Mouse (Mus musculus): ENCODE data around the gene Hspb9.

Gene Hspb9

GRCm38 (mm10) chr11:100730477-100731205 lies 17.0 kb downstream of the Hspb9 start:
- no peak for DNase-seq (ENCODE audit: low spot score)

- no peak for DNase-seq (ENCODE audit: low spot score)
Measured at GRCm38 (mm10) chr11:100735134-100735865, 21.6 kb downstream of the Hspb9 start.

GRCm38 (mm10) chr11:100735954-100736745 lies 22.5 kb downstream of the Hspb9 start:
- DNase-seq (ENCODE audit: low spot score): no peak

- DNase-seq (ENCODE audit: low spot score): no peak
Measured at GRCm38 (mm10) chr11:100736746-100737080, 23.1 kb downstream of the Hspb9 start.

GRCm38 (mm10) chr11:100737105-100737733 lies 23.6 kb downstream of the Hspb9 start:
- no peak for DNase-seq (ENCODE audit: low spot score)

GRCm38 (mm10) chr11:100738066-100738604 lies 24.5 kb downstream of the Hspb9 start, which contains the start of gene Rab5c:
Gene Rab5c (minus strand): TSS chr11:100738215.
- peak; percentile 99 for DNase-seq (ENCODE audit: low spot score)

GRCm38 (mm10) chr11:100738749-100739148 lies 25.1 kb downstream of the Hspb9 start:
- no peak for DNase-seq (ENCODE audit: low spot score)

GRCm38 (mm10) chr11:100741348-100741747 lies 27.7 kb downstream of the Hspb9 start:
- DNase-seq (ENCODE audit: low spot score): no peak

- peak; percentile 35 for DNase-seq (ENCODE audit: low spot score)
Measured at GRCm38 (mm10) chr11:100745085-100745484, 31.4 kb downstream of the Hspb9 start.

GRCm38 (mm10) chr11:100746546-100746945 lies 32.9 kb downstream of the Hspb9 start:
- DNase-seq (ENCODE audit: low spot score): no peak

GRCm38 (mm10) chr11:100747114-100747513 lies 33.5 kb downstream of the Hspb9 start:
- no peak for DNase-seq (ENCODE audit: low spot score)

GRCm38 (mm10) chr11:100748620-100749019 lies 35.0 kb downstream of the Hspb9 start:
- no peak for DNase-seq (ENCODE audit: low spot score)

- no peak for DNase-seq (ENCODE audit: low spot score)
Measured at GRCm38 (mm10) chr11:100749469-100749868, 35.8 kb downstream of the Hspb9 start.

GRCm38 (mm10) chr11:100750127-100750526 lies 36.5 kb downstream of the Hspb9 start:
- DNase-seq (ENCODE audit: low spot score): no peak

- DNase-seq (ENCODE audit: low spot score): no peak
Measured at GRCm38 (mm10) chr11:100752294-100752693, 38.6 kb downstream of the Hspb9 start.

GRCm38 (mm10) chr11:100754021-100754692 lies 40.5 kb downstream of the Hspb9 start:
- no peak for DNase-seq (ENCODE audit: low spot score)

- no peak for DNase-seq (ENCODE audit: low spot score)
Measured at GRCm38 (mm10) chr11:100754693-100755057, 41.0 kb downstream of the Hspb9 start.

- DNase-seq (ENCODE audit: low spot score): no peak
Measured at GRCm38 (mm10) chr11:100756476-100756875, 42.8 kb downstream of the Hspb9 start.

GRCm38 (mm10) chr11:100757566-100757965 lies 43.9 kb downstream of the Hspb9 start:
- DNase-seq (ENCODE audit: low spot score): no peak

- DNase-seq (ENCODE audit: low spot score): peak; percentile 47
Measured at GRCm38 (mm10) chr11:100758707-100759610, 45.3 kb downstream of the Hspb9 start.

All from urinary bladder, postnatal 14 days (tissue).